Mouse (Mus musculus) olfactory bulb, adult 2 months (tissue): ENCODE measurements around the gene Hipk3.

ENCODE experiments used
- CTCF ChIP-seq: fragments of 200-500 bp; IDR thresholded peaks from 2 replicates; pipeline ENCODE4 v1.5.1; 2012; ENCODE audit warnings: low read depth, mild to moderate bottlenecking, low read length, moderate library complexity; ENCODE audit not compliant: insufficient read depth
- POLR2A ChIP-seq: fragments of 200-500 bp; IDR thresholded peaks from 2 replicates; pipeline ENCODE4 v1.6.1; 2012; ENCODE audit warnings: mild to moderate bottlenecking, low read depth, low read length, moderate library complexity; ENCODE audit not compliant: insufficient read depth

DNA sequence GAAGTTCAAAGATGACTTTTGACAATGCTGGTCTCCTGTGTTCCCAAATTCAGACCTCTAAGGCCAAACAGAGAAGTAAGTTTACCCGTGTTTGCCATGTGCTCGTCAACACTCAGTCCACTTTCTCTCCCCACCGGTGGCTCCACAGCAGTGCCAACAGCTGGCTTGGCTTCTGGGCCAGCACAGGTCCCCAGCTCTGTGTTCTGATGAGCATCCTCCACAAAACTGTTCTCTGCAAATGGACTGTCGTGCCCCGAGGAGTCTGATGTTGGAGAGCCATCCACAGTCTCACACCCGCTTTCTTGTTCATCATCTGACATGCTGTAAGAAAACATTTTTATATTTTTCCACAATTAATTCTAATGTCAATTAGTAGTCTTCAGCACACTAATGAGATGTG lies 63.2 kb downstream of the Hipk3 start:
- no peak for TF ChIP-seq CTCF
- no peak for TF ChIP-seq POLR2A
